Mouse (Mus musculus) heart, adult 2 months (tissue): ENCODE results near the gene Gmppa. TPM values are rescaled to one million over a fixed set of nuclear protein-coding genes. Genes with fewer than 3 reads are reported as not detected.

ENCODE experiments used
- DNase-seq, 2 experiments: peaks; one replicate each; pipeline ENCODE4 v3.0.0; 2021
- H3K27ac ChIP-seq: fragments of 200-600 bp; 2 replicates; pipeline ENCODE4 v1.8.1; 2022
- H3K27me3 ChIP-seq: fragments of 200-500 bp; 2 replicates; pipeline ENCODE4 v1.6.1; 2012; ENCODE audit warnings: mild to moderate bottlenecking, low read length, inconsistent platforms, mixed read lengths; ENCODE audit not compliant: control insufficient read depth, insufficient read depth
- H3K36me3 ChIP-seq: fragments of 200-500 bp; 2 replicates; pipeline ENCODE4 v1.6.1; 2012; ENCODE audit warnings: low read length, inconsistent platforms; ENCODE audit not compliant: control insufficient read depth, insufficient read depth
- H3K4me1 ChIP-seq: fragments of 200-500 bp; 2 replicates; pipeline ENCODE4 v1.6.1; 2011; ENCODE audit warnings: low read length; ENCODE audit not compliant: control insufficient read depth, insufficient read depth
- H3K4me3 ChIP-seq: fragments of 200-600 bp; 2 replicates; pipeline ENCODE4 v1.8.1; 2022
- H3K79me2 ChIP-seq: fragments of 200-500 bp; replicated peaks from 2 replicates; pipeline ENCODE4 v1.6.1; 2012; ENCODE audit warnings: mild to moderate bottlenecking, inconsistent platforms, low read length, moderate library complexity, mixed read lengths; ENCODE audit not compliant: control insufficient read depth, insufficient read depth
- H3K9ac ChIP-seq: fragments of 200-500 bp; 2 replicates; pipeline ENCODE4 v1.6.1; 2012; ENCODE audit warnings: low read depth, mild to moderate bottlenecking, control low read depth, inconsistent platforms, low read length, mixed read lengths
- CTCF ChIP-seq: fragments of 200-600 bp; IDR thresholded peaks from 2 replicates; pipeline ENCODE4 v1.8.1; 2022; ENCODE audit warnings: antibody characterized with exemption, mild to moderate bottlenecking, moderate library complexity
- EP300 ChIP-seq: fragments of 200-500 bp; IDR thresholded peaks from 2 replicates; pipeline ENCODE4 v1.6.1; 2011; ENCODE audit warnings: low read depth, low read length, control low read depth; ENCODE audit not compliant: insufficient read depth
- POLR2A ChIP-seq: fragments of 200-500 bp; IDR thresholded peaks from 2 replicates; pipeline ENCODE4 v1.6.1; 2011; ENCODE audit warnings: mild to moderate bottlenecking, low read depth, low read length, control low read depth; ENCODE audit not compliant: insufficient read depth
- WGBS: fragments of 180-500 bp; shearing (Covaris S2); methylation state at CpG from one replicate; pipeline ENCODE4 v1.1.7; 2018; 5-methylcytosine and 5-hydroxymethylcytosine counted together
- intact Hi-C: fragments of 180-260 bp; cut with DNase I; formaldehyde crosslinking; loops from one replicate; pipeline ENCODE4 v1.15.1; 2025
- polyA plus RNA-seq: library from polyadenylated mRNA; depleted of rRNA; stranded (reverse); fragments of >200 nt; gene quantifications from 2 replicates; pipeline ENCODE4 v1.2.3, GENCODE M21; 2012
- total RNA-seq, 2 experiments: library from RNA; stranded (reverse); gene quantifications; 2 replicates each; pipeline ENCODE4 v1.2.3; 2021

The Gmppa gene
- total and polyA plus RNA-seq, 3 experiments, result 38.9 to 94.6 (median 39.9) TPM

- H3K27me3 ChIP-seq, result peaks cover 5% of the 10 kb centered on the region; the same call in 1 of the 2 replicates
- 56% methylated on average over 3 of the region's 3 CpGs for WGBS
- no peak overlapping the region for H3K9ac ChIP-seq
Measured at GRCm38 (mm10) chr1:75444208-75444607, 8.5 kb downstream of the Gmppa start.

DNA sequence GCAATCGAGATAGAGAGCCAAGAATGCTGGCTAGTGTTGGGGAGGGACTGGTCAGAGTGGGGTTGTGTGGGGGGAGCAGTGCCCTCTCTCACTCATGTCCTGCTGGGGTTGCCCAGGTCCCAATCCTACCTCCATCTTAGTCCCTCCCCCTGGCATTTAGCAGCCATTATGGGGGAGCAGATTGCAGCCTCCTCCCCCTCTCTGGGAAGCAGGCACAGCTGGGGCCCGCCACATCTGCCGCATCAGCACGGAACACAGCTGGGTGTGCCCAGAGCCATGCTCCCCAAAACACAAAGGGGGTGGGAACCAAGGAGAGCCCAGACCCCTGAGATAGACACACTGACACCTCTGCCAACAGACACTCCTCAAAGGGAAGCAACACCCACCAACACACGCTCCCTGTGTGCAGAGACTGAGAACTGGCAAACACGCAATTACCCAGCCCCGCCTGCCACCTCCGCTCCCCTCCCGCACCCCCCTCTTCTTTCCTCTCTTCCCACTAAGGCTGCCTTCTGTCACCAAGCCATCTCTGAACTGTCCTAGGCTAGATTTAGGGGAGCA is 9.5 kb downstream of the Gmppa start:
- H3K27ac ChIP-seq, result no peak overlapping the region
- TF ChIP-seq CTCF, result no peak
- no peak for TF ChIP-seq POLR2A
- TF ChIP-seq EP300, result no peak
- WGBS, result 8% methylated on average over 9 of the region's 9 CpGs
- intact Hi-C loops, result loop anchor here (1.0 kb wide), 1 partner anchor 22 kb away; no protein-coding TSS in a partner anchor
- DNase-seq, result no peak
- H3K9ac ChIP-seq, result no peak overlapping the region
- peaks cover 7% of the 10 kb centered on the region; the same call in 1 of the 2 replicates for H3K27me3 ChIP-seq
- no peaks in the 10 kb centered on the region for H3K79me2 ChIP-seq
- H3K4me1 ChIP-seq, result no peaks in the 10 kb centered on the region
- H3K36me3 ChIP-seq, result no peaks in the 10 kb centered on the region
- no peak overlapping the region for H3K4me3 ChIP-seq

More at GRCm38 (mm10) chr1:75444208-75444607, 8.5 kb downstream of the Gmppa start:
- intact Hi-C loops, result no loop called here
- no peaks in the 10 kb centered on the region for H3K4me1 ChIP-seq
- no peaks in the 10 kb centered on the region for H3K79me2 ChIP-seq
- no peak for TF ChIP-seq CTCF
- TF ChIP-seq EP300, result no peak
- TF ChIP-seq POLR2A, result no peak
- H3K27ac ChIP-seq, result no peak overlapping the region
- H3K36me3 ChIP-seq, result no peaks in the 10 kb centered on the region
- DNase-seq, result no peak
- H3K4me3 ChIP-seq, result no peak overlapping the region

- Histone ChIP-seq H3K4me1 (no peaks in the 10 kb centered on the region), H3K4me3 (no peak overlapping the region), H3K36me3 (no peaks in the 10 kb centered on the region), H3K9ac (no peak overlapping the region), H3K27ac (no peak overlapping the region), H3K27me3 (peaks cover 12% of the 10 kb centered on the region), H3K79me2 (no peaks in the 10 kb centered on the region)
- intact Hi-C loops, result loop anchor here (1.0 kb wide), 1 partner anchor 21 kb away; no protein-coding TSS in a partner anchor
- peak; percentile 75 to 81 for DNase-seq
- 6% methylated on average over 22 of the region's 22 CpGs for WGBS
- peak; percentile 63; the same call in 1 of the 2 replicates for TF ChIP-seq EP300
- no peak for TF ChIP-seq POLR2A
- TF ChIP-seq CTCF, result peak; percentile 98
Measured at GRCm38 (mm10) chr1:75445751-75446611, 10.3 kb downstream of the Gmppa start.

GRCm38 (mm10) chr1:75446656-75447055 is 10.9 kb downstream of the Gmppa start:
- intact Hi-C loops, result no loop called here
- Histone ChIP-seq H3K27me3 (peaks cover 15% of the 10 kb centered on the region), H3K4me1 (no peaks in the 10 kb centered on the region), H3K9ac (no peak overlapping the region), H3K27ac (no peak overlapping the region), H3K36me3 (no peaks in the 10 kb centered on the region), H3K79me2 (no peaks in the 10 kb centered on the region), H3K4me3 (no peak overlapping the region)
- no peak for DNase-seq
- TF ChIP-seq EP300 (no peak), CTCF (no peak)
- WGBS, result 21% methylated on average over 20 of the region's 20 CpGs

DNA sequence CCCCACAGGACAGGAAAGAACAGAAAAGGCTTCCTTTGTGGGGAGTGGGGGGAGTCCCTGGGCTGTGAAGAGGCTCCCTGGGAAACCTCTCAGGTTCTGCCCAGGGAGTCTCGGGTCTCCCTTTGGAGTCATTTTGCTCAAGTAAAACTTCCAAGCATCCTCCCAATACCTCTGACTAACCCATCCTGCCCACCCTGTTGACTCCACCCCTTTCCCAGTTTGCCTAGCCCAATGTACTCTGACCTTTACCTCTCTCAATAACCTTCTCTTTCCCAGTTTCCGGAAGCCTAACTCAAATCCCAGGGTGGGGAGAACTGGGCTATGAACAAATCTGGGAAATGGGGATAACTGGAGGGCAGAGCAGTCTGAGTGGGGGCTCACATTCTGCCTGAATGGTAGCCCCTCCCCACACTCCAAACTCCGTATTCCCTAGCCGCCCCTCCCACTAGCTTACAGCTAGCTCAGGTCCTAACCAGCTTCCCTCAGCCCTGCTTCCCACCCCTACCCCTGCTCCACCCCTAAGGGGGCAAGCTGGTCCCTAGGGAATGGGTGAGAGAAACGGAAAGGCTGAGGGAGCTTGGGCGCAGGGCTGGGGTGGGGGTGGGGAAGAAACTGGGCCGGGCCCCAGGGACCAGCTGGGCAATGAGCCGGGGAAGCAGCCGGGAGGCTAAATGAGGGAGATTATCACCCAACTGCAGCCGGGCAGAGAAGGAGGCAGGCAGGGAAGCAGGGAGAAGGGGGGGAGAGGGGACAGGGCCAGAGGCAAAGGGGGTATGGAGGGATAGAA is 11.7 kb downstream of the Gmppa start:
- Histone ChIP-seq H3K36me3 (no peaks in the 10 kb centered on the region), H3K9ac (no peak overlapping the region), H3K4me3 (no peak overlapping the region), H3K79me2 (no peaks in the 10 kb centered on the region), H3K27ac (no peak overlapping the region), H3K4me1 (no peaks in the 10 kb centered on the region), H3K27me3 (peaks cover 19% of the 10 kb centered on the region)
- intact Hi-C loops, result no loop called here
- TF ChIP-seq EP300, result no peak
- TF ChIP-seq POLR2A, result no peak
- no peak for TF ChIP-seq CTCF
- DNase-seq, result peak in 1 of 2 experiments; percentile 26
- 9% methylated on average over 10 of the region's 10 CpGs for WGBS
